Mouse (Mus musculus) brown adipose tissue, adult 24 weeks (tissue): ENCODE measurements around the gene Cyb561. TPM values are rescaled to one million over a fixed set of nuclear protein-coding genes. Genes with fewer than 3 reads are reported as not detected.

Experiments
- H3K27ac ChIP-seq: fragments of 200-500 bp; replicated peaks from 2 replicates; pipeline ENCODE4 v1.5.1; 2012; ENCODE audit warnings: low read depth, mild to moderate bottlenecking, low read length
- H3K4me1 ChIP-seq: fragments of 200-500 bp; 2 replicates; pipeline ENCODE4 v1.6.1; 2012; ENCODE audit warnings: low read length, mixed read lengths; ENCODE audit not compliant: control insufficient read depth, insufficient read depth, insufficient read length
- H3K4me3 ChIP-seq: fragments of 200-500 bp; 2 replicates; pipeline ENCODE4 v1.5.1; 2012; ENCODE audit warnings: low read depth, mild to moderate bottlenecking, low read length, moderate library complexity; ENCODE audit not compliant: insufficient read depth
- polyA plus RNA-seq: library from polyadenylated mRNA; stranded (reverse); fragments of >200 nt; gene quantifications from 2 replicates; pipeline ENCODE4 v1.2.4, GENCODE M21; 2012; ENCODE audit not compliant: missing spikeins, insufficient read depth, insufficient read length

Cyb561 gene
- polyA plus RNA-seq, 1 experiment = 1.1 TPM

DNA sequence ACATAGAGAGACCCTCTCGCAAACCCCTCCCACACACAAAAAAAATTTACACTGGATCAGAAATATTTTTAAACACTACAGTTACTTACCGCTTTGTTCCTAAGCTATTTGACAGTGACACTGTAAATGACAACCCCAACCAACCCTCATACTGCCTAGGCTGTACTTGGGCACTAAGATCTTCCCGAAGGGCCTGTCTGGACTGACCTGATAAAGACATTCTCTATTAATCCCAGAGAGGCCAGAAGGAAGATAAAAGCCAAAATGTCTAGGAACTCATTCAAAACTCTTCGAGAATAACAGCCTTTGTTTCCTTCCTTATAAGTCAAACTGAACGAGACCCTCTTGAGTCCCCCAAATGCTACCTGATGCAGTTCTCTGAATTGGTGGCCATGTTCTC lies 31.9 kb downstream of the Cyb561 start:
- Histone ChIP-seq H3K4me1 (peaks cover 2% of the 10 kb centered on the region; the same call in 1 of the 2 replicates), H3K4me3 (no peak overlapping the region), H3K27ac (no peak overlapping the region)

DNA sequence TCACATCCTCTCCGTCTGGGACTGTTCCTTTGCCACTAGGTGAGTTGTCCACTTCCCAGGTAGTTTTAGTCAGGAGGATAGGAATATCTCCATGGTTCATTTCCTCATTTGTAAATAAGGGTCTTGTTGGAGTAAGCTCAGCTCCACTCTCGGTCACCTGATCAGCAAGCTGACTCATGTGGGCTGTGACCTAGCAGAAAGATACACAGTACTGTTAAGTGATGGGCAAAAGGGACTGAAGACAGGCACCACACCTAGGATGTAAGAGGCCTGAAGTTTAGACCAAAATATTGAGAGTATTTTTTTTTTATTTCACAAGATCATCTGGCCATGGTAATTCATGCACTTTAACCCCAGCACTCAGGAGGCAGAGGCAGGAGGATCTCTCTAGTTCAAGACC lies 32.3 kb downstream of the Cyb561 start:
- no peak overlapping the region for H3K27ac ChIP-seq
- peaks cover 2% of the 10 kb centered on the region; the same call in 1 of the 2 replicates for H3K4me1 ChIP-seq
- no peak overlapping the region for H3K4me3 ChIP-seq

DNA sequence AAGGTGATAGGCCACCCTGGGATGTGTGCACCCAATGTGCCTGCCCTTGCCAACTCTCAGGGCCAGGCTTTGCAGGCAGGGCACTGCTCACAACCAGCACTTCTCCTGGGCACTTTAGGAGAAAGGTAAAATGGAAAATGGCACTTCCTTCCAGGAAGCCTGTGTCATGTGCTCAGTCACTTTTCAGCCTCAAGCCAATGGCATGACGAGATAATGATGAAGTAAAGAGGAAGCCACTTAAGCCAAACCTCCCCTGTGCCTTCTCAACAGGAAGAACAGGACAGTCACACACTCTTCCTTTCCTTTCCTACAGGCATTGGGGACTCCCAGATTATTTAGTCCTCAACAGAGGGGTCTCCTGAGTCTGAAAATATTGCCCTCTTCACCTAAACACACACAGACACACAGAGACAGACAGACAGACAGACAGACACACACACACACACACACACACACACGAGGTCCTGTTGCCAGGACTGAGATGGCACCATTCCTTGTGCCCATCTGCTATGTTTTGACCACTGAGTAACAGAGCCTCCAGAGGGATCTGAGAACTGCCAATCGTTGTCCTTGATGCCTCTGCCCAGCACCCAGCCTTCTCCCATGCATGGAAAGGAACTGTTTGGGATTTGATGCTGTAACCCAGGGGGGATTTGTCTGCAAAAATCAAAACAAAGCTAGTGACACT lies 32.9 kb downstream of the Cyb561 start:
- H3K4me3 ChIP-seq = no peak overlapping the region
- peaks cover 2% of the 10 kb centered on the region; the same call in 1 of the 2 replicates for H3K4me1 ChIP-seq
- no peak overlapping the region for H3K27ac ChIP-seq

DNA sequence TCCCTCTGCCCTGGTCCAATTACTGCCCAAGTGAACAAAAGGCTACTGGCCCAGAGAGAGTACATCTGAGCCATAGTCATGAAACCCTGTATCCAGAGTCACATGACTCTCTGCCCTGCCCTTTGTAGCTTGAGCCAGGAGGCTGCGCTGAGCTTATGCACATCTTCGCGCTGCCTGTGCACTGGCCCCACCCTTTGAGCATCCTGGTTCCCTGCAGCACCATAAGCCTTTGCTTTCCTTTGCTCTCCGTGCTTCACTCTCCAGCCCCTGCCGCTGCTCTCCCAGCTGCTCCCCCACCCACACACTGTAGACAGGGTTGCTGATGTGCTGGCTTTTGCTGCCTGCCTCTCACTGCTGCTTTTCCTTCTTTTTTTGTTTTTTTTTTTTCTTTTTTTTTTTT lies 39.6 kb downstream of the Cyb561 start:
- Histone ChIP-seq H3K4me3 (no peak overlapping the region), H3K27ac (no peak overlapping the region), H3K4me1 (no peaks in the 10 kb centered on the region)

DNA sequence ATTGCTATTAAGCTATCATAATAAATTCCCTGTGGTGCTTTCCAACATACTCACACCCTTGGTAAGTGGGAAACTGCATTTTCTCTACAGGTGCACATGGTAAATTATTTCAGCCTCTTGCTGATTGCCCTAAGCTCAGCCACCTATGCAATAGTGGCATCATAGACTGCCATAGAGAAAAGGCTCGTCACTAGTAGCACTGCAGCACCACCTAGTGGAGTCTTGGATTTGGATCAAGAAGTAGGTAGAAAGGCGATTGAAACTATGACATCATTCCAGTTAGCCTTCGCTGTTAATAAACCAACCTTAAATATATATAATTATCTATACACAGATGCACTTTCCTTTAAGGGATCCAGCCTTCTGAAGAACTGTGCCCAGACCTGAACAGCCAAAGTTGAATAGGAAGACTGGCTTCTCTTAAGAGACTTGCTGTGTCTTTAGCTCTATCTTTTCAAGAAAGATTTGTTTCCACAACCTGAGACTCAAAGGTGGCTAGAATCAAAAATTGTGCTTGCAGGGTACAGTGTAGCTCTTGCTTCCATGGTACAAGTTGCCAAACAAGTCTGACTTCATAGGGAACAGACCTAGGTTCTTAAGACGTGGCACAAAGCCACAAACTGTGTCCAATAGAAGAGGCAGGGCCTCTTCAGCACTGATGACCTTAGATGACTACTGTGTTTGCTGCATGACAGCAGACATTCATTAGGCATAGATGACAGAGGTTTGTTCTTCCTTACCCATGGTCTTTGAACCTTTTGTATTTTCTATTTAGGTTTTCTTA lies 41.4 kb downstream of the Cyb561 start:
- Histone ChIP-seq H3K27ac (no peak overlapping the region), H3K4me3 (no peak overlapping the region), H3K4me1 (no peaks in the 10 kb centered on the region)

DNA sequence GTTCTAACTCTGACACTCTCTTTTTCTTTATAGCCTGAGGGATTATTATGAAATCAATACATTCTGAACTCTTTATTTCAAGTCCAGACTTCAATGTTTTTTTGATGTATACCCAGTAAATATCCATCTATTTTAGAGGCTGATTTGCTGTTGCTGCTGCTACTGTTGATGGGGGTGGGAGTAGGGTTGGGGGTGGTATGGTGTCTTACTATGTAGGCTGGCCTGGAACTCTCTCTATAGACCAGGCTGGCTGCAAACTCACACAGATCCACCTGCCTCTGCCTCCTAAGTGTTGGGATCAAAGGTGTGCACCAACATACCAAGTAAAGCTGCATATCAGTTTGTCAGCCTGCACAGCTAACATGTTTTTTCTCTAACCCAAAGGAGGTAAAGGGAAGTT lies 42.0 kb downstream of the Cyb561 start:
- Histone ChIP-seq H3K27ac (no peak overlapping the region), H3K4me3 (no peak overlapping the region), H3K4me1 (no peaks in the 10 kb centered on the region)

DNA sequence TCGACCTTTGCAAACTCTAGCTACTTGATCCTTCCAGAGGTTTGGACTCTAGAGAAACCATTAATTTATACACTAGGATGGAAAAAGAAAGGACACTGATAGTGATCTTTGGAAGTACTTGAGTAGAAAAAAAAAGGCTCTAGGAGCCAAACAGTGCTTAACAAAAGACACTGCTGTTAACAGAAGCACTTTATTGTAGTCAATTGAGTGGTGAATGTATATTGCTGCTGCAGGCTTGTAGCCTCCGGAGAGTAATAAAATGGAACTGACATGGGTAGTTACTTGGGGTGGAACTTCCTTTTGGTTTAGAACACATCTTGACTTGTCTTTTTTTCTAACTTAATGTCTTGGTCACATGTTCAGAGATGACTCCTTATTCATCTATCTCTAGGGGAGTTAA lies 43.5 kb downstream of the Cyb561 start:
- Histone ChIP-seq H3K4me1 (no peaks in the 10 kb centered on the region), H3K27ac (no peak overlapping the region), H3K4me3 (no peak overlapping the region)

DNA sequence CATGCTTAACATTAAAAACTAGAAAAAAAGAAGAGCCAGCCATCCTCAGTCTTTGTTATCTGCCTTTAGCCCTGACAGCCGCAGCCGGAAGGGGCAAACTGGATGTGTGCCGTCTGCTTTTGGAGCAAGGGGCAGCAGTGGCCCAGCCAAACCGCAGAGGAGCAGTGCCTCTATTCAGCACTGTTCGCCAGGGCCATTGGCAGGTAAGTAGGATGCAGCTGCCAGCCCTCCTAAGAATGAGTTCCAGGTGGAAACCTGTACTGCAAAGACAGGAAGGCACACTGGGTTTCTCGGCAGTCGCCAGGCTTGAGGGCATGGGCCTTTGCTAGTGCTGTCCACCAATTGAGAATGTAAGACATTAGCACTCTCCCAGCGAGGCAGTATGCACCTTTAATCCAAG lies 44.2 kb downstream of the Cyb561 start:
- H3K27ac ChIP-seq = no peak overlapping the region
- H3K4me1 ChIP-seq = no peaks in the 10 kb centered on the region
- no peak overlapping the region for H3K4me3 ChIP-seq

DNA sequence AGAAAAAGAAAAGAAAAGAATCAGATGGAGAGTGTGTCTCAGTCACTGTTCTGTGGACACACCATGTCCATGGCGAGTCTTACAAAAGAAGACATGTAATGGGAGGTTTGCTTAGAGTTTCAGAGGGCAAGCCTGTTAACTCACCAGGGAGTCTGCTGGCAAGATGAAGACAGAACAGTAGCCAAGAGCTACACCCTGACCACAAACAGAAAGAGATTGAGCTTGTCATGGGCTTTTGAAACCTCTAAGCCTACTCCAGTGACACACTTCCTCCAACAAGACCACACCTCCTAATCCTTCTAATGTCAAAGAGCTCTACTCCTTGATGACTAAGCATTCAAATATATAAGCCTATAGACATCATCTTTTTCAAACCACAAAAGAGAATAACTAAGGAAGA lies 45.8 kb downstream of the Cyb561 start:
- H3K4me1 ChIP-seq = no peaks in the 10 kb centered on the region
- no peak overlapping the region for H3K27ac ChIP-seq
- H3K4me3 ChIP-seq = no peak overlapping the region

DNA sequence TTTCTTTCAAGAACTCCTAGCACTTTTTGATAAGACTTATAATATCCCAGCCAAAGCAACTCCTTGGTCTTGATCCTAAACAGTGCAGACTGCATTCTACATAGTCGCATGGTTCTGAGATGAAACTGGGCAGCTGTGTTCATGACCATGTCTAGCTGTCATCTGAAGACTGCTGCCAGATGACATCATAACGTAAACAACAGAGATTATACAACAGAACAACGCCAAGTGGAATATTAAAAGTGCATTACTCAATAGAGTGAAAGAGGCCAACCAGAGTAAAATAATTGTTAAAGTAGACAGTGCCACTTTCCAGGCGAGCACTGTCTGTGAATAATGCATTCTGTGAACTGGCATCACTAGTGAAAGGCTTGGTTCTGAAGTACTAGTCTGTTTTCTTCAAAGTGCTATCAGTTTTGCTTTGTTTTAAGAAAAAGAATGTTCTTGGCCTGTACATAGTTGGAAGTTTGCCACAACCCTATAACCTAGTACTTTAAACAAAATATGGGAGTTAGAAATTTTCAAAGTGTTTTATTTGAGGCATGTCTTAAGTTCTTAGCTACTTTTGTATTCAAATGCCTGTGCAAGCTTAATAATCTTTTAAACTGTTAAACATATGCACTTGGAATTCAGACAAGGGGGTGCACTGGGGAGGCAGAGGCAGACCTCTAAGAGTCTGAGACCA lies 47.5 kb downstream of the Cyb561 start:
- H3K27ac ChIP-seq = no peak overlapping the region
- H3K4me1 ChIP-seq = no peaks in the 10 kb centered on the region
- H3K4me3 ChIP-seq = no peak overlapping the region

DNA sequence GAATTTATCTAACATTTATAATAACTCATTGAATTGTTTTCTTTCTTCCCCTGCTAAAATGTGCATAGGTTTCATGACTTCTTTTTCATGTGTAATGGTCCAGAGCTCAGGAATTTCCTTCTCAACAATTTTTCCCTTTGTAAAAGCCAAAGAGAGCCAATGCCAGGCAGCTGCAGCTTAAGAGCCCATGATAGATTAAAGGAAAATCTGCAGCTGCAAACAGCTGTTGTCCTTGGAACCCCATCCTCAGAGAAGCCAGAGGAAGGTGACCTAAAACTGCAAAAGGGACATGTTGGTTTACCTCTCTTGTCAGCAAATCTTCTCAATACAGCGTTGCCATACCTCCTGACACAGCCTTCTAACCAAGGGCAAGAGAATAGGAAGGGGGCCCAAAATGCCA lies 50.2 kb downstream of the Cyb561 start:
- Histone ChIP-seq H3K4me1 (no peaks in the 10 kb centered on the region), H3K27ac (no peak overlapping the region), H3K4me3 (no peak overlapping the region)

DNA sequence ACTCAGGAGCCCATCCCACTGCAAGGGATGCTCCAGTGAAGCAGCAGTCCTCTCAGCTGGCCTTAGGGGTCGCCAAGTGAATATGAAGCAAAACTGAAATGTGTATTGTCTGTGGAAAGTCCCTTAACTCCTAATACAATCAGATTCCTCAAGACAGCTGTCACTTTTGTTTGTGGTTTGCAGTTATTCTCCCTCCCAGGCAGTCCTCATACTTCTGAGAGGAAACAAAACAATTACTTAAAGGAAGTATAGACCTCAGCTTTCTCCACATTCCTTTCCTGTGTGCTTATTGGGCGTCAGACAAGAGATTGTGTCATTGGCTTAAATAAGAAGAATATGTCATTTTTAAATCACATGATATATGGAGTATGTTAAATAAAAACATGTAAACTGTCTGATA lies 51.6 kb downstream of the Cyb561 start:
- Histone ChIP-seq H3K27ac (no peak overlapping the region), H3K4me3 (no peak overlapping the region), H3K4me1 (no peaks in the 10 kb centered on the region)

DNA sequence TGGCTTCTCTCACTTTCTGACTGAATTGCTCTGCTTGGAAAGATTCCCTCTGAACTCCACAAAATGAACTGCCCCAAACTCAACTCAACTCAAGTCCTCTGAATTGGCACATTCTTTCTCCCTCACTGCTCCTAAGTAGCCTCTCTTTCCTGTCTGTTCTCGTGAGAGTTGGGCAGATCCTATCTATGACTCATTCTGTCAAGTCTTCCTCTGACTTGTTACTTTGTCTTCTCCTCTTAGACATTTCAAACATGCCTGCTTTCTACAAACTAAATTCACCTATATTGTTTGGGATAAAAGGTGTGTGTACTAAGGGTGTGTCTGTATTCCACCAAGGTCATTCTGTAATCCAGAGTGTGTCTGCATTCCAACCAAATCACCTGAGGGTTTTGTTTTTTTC lies 54.0 kb downstream of the Cyb561 start:
- H3K4me1 ChIP-seq = no peaks in the 10 kb centered on the region
- H3K27ac ChIP-seq = no peak overlapping the region

DNA sequence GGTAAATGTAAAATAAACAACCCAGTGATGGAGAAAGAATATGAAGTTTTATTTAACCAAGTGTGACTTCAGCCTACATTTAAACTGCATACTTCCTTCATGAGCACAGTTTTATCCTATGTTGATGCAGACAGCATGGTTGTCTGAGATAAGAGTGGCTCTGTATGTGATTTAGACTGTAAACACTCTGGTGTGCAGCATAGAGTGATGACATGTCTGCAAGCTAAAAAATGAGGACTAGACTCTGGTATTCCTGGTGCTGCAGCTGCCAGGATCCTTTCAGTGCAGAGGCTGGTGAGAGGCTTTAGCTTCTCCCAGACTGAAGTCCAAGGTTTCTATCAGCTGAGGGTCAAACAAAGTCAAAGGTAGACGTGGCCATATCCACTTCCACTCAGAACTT lies 65.9 kb downstream of the Cyb561 start:
- Histone ChIP-seq H3K27ac (no peak overlapping the region), H3K4me1 (no peaks in the 10 kb centered on the region)

More for the DNA sequence above, 54.0 kb downstream of the Cyb561 start:
- no peak overlapping the region for H3K4me3 ChIP-seq

DNA sequence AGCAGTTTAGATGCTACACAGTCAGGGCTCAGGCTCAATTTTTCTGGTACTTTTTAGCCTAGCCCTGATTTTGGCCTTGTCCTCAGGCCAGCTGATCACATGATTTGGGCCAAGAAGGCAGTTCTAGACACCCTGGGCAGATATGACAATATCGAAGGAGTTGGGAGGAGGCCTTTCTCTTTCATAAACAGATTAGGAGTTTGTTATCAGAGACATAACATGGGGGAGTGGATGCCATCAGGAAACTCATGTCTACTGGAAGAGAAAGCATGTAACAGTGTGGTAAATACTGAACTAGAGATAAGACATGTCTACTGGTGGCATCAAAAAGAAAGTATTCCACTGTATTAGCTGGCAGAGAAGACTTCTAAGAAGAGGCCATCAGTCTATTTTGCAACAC lies 67.6 kb downstream of the Cyb561 start:
- Histone ChIP-seq H3K4me1 (no peaks in the 10 kb centered on the region), H3K27ac (no peak overlapping the region), H3K4me3 (no peak overlapping the region)

More for the DNA sequence above, 65.9 kb downstream of the Cyb561 start:
- H3K4me3 ChIP-seq = no peak overlapping the region
